ENCODE assay signal across 12 mouse cellular contexts in genomic region chr6:143091076-143091475, GRCm38 (mm10).
"Had no signal": no experiment of that assay in that cellular context is flagged by ENCODE, and none has a peak within 500 bp of the region (broad histone marks: within the 10 kb centered on the region; RNA-seq: fewer than 3 reads in every experiment).

No protein-coding gene starts in this region.

- DNase-seq: left cerebral cortex, postnatal 4 days; liver; liver, embryonic 13.5 days; liver, postnatal 0 days; lung, adult 18-20 months; lung, adult 2 months; lung, embryonic 14.5 days; lung, postnatal 10 days; lung, postnatal 14 days; lung, postnatal 36 days; lung, postnatal 4 days; midbrain, embryonic 14.5 days had no signal
